Mouse (Mus musculus): Measurements from ENCODE around the gene ccdc198.
"Not testable (repeated sequence)": the region's sequence is repeated elsewhere in the genome, so short reads cannot be mapped to it uniquely, and the experiment has no call there.

GRCm38 (mm10) chr14:49219466-49220022, 25.7 kb downstream of the ccdc198 start:
- TF ChIP-seq CTCF (IDR thresholded peaks at IDR 0.05; ENCODE audit: low read depth); EP300 (optimal IDR thresholded peaks at IDR 0.05): not testable (repeated sequence)

Data from stomach, postnatal 0 days (tissue).